10 mouse cellular contexts compared by ENCODE assay signal in the genomic region with DNA sequence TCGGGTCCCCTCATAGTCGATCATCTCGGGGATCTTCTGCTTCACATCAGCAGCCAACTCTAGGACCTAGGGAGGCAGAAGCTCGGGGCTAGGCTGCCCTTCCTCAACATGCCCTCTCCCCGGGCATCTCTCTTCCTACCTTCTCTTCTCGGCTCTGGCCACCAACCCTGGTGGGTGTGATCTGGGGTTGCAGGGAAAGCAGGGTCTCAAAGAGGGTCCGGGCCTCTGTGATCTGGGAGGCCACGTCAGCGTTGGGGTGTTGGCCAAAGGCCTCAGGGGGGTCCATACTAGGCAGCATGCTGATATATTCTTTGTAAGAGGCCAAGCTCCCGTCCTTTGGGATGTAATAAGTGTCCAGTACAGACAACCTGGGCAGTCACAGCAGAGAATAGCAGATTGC.
"Had no signal": no experiment of that assay in that cellular context is flagged by ENCODE, and none has a peak within 500 bp of the region (broad histone marks: within the 10 kb centered on the region; RNA-seq: fewer than 3 reads in every experiment).

No protein-coding gene starts in this region.

- DNase-seq: liver, postnatal 0 days; lung, adult 2 months; lung, postnatal 14 days; lung, postnatal 36 days; right cerebral cortex, postnatal 25 days; right cerebral cortex, postnatal 4 days; spleen, adult 18-20 months; thymus, adult 18-20 months; thymus, postnatal 14 days; thymus, postnatal 36 days had no signal
